Mouse (Mus musculus) kidney, adult 10 weeks (tissue): ENCODE data around the gene Dnaja4. TPM values are rescaled to one million over a fixed set of nuclear protein-coding genes. Genes with fewer than 3 reads are reported as not detected.

Source experiments
- polyA plus RNA-seq: library from polyadenylated mRNA; stranded (reverse); fragments of 350-450 nt; fragmentation: Illumina TruSeq; extraction: RNeasy Lipid Tissue Mini Kit (QIAGEN cat#74804); gene quantifications from one replicate; pipeline ENCODE4 v1.2.3, GENCODE M21; 2014; ENCODE audit warnings: low read depth, low replicate concordance

Dnaja4 gene
- 20.3 TPM for polyA plus RNA-seq

DNA sequence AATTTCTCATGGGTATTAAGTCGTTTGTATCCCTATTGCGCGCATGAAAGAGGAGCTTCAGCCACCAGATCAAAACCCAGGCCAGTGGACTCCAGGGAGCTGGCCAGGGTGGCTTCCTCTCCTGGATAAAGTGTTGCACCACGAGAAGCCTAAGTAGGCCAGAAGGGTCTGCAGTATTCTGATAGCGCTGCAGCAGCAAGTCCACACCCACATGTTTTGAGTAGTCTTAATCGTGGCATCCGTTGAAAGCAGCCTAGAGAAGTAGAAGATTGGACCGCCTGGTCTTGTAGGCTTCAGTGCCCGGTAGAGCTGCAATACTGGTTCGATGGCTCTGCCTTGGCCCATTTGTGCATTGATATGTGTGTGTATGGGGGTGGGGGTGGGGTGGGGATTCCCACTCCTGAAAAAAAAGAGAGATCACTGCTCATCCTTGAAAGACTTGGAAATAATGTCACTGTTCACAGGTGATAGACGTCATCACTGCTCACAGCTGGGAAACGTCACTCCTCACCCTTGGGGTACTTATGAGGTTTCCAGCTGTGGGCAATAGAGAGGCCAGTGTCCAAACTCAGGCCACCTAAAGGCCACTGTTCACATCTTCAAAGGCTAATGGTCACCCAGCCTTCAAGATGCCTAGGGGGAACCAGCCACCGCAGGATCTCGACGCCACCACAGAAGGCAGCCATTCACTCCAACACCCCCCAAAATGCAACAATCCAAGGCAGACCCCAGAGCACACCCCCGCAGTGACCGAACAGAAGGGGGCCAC lies at the start of gene Dnaja4:
Gene Dnaja4 (plus strand): TSS at position 556 of the 769 bp plus-strand sequence.

GRCm38 (mm10) chr9:54661605-54662377 lies 36.9 kb upstream of the Dnaja4 start, which contains the start of gene Acsbg1:
TSS of gene Acsbg1 (minus strand) at chr9:54661870.

GRCm38 (mm10) chr9:54733921-54734638 lies 35.4 kb downstream of the Dnaja4 start, which contains the start of gene Wdr61:
TSS of gene Wdr61 (minus strand) at chr9:54734519.

DNA sequence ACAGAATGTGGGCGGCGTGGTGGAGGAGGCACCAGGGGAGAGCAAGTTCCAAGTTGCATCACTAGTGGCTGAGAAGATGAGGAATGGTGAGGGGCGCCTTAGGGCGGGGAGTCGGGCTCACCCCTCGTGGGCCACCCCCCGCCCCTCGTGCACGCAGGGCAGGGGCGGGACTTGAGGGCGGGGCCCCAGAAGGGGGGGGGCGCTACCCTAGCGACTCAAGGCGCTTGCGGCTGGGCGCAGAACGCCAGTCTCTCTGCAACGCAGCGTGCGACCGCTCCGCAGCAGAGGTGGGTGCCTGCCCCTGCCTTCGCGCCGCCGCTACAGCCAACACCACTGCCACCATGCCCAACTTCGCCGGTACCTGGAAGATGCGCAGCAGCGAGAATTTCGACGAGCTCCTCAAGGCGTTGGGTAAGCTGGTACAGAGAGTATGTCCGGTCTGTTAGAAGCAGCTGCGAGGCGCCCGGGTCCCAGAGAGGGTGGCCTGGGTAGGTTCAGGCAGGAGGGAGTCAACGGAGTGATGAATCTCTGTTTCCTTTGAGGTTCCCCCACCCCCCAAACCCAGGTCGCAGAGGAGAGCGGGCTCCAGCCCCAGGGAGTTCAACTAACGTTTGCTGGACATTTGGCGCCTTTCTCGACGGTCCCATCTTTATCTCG lies 66.0 kb downstream of the Dnaja4 start, which contains the start of gene Crabp1:
Gene Crabp1 (plus strand): TSS at position 188 of the 657 bp plus-strand sequence.

Other genes with a start within 250 kb of the Dnaja4 start
- 50.1 TPM for gene Dmxl2, start 197.2 kb upstream of the Dnaja4 start, polyA plus RNA-seq
- not detected for gene Sh2d7, start 159.9 kb upstream of the Dnaja4 start, polyA plus RNA-seq
- gene Cib2, start 138.7 kb upstream of the Dnaja4 start, polyA plus RNA-seq = 0.40 TPM
- gene Idh3a, start 112.5 kb upstream of the Dnaja4 start, polyA plus RNA-seq = 376 TPM
- gene Acsbg1, start 37.0 kb upstream of the Dnaja4 start, polyA plus RNA-seq = not detected
- 107 TPM for gene Wdr61, start 35.6 kb downstream of the Dnaja4 start, polyA plus RNA-seq
- gene Crabp1, start 65.9 kb downstream of the Dnaja4 start, polyA plus RNA-seq = not detected
- 166 TPM for gene Ireb2, start 164.9 kb downstream of the Dnaja4 start, polyA plus RNA-seq
- gene Hykk, start 218.4 kb downstream of the Dnaja4 start, polyA plus RNA-seq = 205 TPM